Mouse (Mus musculus) bone marrow, adult 2 months (tissue): ENCODE results near the gene Wscd2.

Experiments used
- CTCF ChIP-seq: fragments of 200-500 bp; IDR thresholded peaks from 2 replicates; pipeline ENCODE4 v1.5.1; 2011; ENCODE audit warnings: low read length, control low read depth; ENCODE audit not compliant: control insufficient read depth, insufficient read depth
- POLR2A ChIP-seq: fragments of 200-500 bp; IDR thresholded peaks from 2 replicates; pipeline ENCODE4 v1.6.1; 2011; ENCODE audit warnings: low read depth, mild to moderate bottlenecking, control low read depth, low read length, borderline replicate concordance; ENCODE audit not compliant: control insufficient read depth

DNA sequence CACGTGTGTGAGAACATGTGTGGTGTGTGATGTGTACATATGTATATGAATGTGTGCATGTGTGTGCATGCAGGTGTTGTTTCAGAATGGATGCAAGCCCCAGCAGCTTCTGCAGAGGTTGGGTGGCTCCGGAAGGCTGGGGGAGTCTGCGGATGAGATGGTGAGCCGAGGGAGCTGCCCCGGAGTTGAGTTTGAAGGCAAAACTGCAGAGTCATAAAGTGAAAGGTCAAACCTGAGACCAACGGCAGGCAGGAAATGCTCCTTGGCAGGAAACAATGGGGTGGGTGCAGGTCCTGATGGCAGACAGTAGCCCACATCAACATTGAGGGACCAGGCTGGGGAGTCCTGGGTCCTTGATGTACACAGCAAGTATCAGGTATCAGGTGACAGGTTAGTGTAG lies 15.9 kb downstream of the Wscd2 start:
- TF ChIP-seq POLR2A (no peak), CTCF (no peak)
